Mouse (Mus musculus): Measurements from ENCODE around the gene Fgf11. TPM values are rescaled to one million over a fixed set of nuclear protein-coding genes. Genes with fewer than 3 reads are reported as not detected.

Fgf11 gene
- 1.1 and 1.4 TPM in 2 replicates for polyA plus RNA-seq (2012)

DNA sequence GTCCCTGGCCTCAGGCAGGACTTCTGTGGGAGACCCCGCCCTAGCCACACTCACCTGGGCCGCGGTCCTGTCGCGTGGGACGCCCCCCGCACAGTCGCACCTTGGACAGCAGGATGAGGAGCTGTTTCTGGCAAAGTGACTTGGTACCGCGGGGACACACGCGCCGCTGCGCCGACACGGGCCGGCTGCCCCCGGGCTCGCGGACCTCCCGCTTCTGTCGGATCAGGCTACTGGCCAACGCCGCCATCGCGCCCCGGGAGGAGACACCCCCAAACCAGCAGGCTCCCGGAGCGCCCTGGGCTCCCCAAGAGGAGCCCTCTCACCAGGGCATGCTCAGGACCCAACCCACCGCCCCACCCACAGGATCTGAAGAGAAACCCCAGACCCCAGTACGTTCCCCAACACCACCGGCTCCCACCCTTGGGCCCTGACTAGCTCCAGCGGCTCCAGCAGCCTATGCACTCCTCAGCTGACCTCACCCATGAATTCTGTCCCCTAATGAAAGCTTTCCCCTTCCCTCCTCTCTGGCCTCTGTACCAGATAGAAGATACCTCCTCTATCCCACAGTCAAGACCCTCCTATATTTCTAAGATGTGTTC, at the start of gene Fgf11:
Gene Fgf11, minus strand, starts transcription at position 479 of the 599 bp plus-strand sequence.

DNA sequence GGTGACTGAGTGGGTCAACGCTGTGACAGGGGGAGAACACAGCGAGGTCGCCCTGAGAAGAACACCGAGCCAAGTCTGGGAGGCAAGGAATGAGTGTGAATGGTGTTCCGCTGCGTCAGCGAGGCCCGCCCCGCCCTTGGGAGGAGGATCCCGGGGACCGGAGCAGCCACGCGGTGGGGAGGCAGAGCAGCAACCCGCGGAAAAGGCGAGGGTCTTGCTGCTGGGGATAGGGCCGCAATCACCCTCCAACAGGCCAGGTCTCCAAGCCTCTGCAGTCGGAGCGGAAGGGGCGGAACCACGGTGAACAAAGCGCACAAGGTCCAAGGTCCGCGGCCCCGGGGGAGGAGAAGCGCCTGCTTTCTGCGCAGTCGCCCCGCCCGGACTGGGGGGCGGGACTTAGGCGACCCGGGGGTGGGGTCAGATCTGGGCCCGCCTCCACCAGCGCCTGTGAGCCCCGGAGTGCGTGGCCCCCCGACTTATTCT, 44.6 kb upstream of the Fgf11 start, which contains the start of gene Plscr3:
Gene Plscr3, plus strand, starts transcription at position 179 of the 483 bp plus-strand sequence.

DNA sequence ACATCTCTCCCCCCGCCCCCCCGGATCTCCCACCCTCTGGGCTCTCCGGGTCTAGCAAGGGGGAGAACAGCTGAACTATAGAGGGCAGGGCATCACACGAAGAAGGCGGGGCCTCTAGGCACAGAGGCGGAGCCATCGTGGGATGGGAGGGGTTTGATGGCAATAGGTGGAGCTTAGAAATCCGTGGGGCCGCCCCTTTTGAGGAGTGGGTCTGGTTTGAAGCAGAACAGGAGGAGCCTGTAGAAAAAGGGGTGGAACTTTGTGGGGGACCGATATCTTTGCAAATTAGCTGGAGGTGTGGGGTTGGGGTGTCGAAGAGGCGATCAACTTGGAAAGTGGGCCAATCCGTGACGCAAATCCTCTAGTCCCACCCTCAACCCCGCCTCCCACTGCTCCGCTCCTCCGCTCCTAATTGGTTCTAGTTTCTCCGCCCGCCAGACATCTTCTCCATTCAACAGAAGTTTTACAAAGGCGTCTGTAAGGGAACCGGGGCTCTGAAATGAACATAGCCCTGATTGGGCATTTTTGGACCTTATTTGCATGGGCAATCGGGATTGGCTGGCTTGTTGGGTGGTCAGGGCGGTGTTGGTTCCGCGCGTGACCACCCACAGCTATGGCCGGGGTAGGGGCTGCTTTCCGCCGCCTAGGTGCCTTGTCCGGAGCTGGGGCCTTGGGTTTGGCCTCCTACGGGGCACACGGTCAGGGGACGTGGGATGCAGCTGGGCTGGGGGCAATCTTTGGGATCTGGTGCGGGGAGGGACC, 36.5 kb upstream of the Fgf11 start, which contains the start of gene Tmem256:
Gene Tmem256, plus strand, starts transcription at position 563 of the 762 bp plus-strand sequence.

DNA sequence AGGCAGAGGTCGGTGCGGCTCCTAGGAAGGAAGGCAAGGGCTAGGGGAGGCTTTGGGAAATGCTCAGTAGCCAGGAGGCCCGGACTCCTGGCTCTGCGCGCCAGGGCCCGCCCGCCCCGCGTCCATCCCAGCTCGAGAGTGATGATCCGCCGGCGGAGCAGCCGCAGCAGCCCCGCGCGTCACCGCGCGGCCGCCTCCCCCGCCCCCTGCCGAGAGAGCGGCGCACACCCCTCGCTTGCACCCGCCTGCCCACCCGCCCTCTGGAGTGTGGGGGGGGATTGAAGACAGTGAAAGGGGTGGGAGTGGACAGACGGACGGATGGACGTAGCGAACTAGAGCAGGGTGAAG, 35.9 kb upstream of the Fgf11 start, which contains the start of gene Nlgn2:
Gene Nlgn2, minus strand, starts transcription at position 181 of the 348 bp plus-strand sequence.

DNA sequence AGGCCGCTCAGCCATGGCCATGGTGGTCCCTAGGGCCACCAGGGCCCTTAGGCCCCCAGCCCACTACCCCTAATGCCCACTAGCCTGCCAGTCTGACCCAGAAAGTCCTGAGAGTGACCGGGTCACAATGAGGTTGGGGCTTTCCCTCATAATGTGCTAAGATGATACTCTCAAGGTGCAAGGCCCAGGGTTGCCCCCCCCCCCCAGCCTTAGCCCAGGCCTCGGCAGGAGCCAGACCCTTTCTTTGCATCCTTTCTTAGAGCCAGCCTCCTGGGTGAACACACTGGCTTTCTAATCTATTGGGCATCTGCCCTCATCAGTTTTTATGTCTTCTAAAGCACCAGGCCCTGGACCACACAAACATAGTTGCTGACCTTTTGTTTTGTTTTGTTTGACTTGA, 20.4 kb upstream of the Fgf11 start, which contains the start of gene Spem1:
Gene Spem1, minus strand, starts transcription at position 101 of the 400 bp plus-strand sequence.

DNA sequence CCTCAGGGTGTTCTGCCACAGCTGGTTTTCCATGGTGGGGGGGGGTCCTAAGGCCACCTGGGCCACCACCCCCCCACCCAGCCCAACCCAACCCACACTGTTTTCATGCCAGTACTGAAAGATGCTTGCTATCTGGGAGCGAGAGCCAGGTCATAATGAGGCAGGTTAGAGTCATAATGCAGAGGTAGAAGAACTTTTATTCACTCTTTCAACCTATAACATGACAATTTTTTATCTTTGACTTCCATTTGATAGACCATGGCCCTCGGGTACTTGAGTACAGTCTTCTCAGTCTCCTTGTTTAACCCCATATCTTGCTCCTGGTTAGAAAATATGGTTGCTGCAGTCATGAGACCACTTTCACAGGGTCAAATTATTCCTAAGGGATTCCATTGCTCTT, 16.7 kb upstream of the Fgf11 start, which contains the start of gene Spem2:
Gene Spem2, minus strand, starts transcription at position 101 of the 400 bp plus-strand sequence.

DNA sequence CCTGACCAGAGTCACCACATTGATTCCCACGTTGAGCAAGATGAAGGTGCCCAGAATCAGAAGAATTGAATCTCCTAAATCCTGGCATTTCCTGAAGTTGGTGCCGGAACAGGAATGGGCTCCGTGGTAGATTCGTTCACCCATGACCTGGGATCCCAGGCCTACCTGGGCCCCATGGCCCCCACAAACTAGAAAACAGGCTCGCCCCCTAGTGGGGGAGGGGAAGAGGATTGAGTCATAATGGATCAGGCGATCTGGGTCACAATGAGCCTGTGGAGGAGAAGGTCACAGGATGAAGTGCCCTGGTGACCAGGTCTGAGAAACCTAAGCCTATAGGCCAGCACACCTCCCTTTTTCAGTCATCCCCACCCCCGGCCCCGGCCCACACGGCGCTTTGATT, 13.5 kb upstream of the Fgf11 start, which contains the start of gene Gm39566:
Gene Gm39566, minus strand, starts transcription at position 144 of the 400 bp plus-strand sequence.

DNA sequence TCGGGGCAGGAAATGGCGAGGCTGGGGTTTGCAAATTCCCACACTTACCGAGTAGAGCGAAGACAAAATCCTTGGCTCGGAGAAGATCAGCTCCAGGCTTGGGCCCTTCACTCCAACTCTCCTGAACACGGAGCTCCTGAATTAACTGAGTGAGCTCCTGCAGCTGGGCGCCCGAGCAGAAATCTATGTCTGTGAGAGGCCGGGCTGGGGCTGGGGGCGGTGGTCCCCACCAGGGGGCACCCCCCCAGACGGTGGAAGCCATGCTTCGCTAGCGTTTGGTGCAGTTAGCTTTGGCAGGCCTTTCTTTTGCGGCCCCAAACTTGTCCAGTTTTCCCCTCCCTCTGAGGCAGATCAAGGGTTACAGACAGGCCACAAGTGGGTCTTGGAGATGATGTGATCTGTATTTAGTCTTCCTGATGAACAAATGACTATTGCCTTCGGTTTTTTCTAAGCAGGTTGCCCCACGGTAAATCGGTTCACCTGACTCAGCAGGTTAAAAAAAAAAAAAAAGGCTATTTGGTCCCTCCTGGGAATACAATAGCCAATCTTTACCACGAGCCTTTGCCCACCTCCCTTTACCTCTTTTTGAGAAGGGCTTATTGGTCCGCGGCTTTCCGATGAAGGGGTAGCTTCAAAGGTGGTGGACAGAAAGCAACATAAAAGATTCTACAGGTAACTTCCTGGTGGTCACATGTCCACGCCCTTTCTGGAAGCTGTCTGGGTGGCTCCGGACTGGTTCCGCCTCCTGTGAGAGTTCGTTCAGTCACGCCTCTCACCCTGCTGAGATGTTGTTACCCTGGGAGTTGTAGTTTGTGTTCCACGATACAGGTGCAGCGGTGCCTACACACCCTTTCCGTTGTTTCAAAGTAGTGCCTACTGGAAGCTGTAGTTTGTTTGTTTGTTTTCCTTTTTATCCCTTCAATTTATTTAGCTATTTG, 3.6 kb upstream of the Fgf11 start, which contains the start of gene Tmem102:
Gene Tmem102, minus strand, starts transcription at position 653 of the 938 bp plus-strand sequence.

DNA sequence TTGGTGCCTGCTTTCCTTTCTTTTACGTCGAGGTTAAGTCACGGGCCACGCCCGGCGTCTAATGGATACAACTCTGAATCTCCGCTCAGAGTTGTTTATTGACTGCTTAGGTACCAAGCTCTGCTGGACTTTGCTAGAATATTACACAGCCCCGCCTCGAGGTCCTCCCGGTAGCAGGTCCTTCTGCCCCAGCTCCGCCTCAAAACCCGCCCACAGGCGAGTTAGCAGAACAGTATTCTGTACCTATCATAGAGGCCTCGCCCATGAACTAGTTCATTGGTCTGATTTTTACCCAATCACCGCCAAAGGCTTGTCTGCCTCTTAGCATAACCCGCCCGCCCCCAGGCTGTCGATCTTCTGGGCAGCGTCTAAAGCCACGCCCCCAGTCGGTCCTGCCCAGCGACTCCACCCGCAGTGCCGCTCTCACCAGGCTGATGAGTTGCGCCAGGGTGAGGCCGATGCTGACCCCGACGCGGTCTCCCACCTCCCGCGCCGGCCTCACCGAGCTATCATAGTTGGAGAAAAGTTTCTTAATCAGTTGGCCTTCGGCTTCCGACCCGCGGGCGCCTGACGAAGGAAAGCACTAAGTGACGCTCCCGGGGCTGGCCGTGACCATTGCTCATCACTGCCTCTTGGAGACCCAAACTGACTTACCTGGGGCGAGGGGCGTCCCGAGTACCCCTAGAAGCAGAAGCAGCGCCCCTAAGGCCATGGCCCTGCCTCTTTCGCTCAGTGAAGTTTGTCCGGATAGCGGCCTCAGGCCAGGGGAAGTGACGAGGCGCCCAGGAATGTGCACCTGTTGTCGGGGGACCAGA, 6.3 kb downstream of the Fgf11 start, which contains the start of gene Chrnb1:
Gene Chrnb1, minus strand, starts transcription at position 776 of the 815 bp plus-strand sequence.

DNA sequence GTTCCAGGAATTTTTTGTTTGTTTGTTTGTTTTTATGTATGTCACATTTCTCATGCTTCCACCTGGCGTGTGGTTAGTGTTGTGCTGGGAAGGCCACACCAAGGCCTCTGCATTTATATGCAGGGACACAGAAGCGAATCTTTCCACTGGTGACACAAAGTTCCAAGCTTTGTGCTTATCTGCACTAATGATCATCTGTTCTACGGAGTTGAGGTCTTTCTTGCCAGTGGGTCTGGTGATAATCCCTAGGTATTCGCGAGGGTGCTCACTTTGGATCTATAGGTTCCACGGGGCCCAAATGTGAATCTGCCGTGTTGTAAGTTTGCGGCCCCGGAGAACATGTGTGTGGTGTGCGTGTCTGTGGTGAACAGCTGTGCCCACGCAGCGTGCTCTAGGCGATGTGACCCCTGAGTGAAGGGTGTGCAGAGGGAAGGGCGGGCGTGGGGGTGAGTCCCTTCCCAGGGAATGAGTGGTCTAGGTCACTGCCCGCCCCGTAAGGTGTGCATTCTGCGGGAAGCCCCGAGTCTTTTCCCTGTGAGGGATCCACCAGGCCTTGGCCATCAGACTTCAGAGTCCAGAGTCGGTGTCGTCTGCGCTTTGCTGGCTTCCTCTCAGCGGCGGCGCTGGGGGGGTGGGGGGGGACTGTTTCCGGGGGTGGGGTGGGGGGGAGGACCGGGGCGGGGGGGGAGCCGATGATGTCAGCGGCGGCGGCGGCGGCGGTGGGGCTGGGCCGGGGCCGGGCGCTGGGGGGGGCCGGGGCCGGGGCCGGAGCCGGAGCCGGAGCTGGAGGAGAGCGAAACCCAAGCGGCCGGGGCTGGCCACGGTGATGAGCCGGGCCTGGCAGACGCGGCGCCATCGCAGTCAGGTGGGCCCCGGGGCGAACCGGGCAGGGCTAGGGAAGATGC, 36.2 kb downstream of the Fgf11 start, which contains the start of gene Zbtb4:
Gene Zbtb4, plus strand, starts transcription at position 692 of the 905 bp plus-strand sequence.

DNA sequence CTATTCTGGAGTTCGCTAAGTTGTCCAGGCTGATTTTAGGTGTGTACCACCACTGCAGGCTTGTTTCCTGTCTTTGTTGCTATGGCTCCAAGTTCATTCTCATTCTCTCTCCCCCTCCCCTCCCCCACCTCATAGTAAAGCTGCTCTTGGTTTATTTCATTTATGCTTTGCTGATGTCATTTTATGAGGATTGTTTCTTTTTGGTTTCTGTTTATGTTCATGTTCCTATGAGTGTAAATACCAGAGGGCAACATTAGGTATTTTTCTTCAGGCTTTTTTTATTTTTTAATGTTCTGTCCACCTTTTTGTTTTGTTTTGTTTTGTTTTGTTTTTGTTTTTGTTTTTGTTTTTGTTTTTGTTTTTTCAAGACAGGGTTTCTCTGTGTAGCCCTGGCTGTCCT, 39.8 kb downstream of the Fgf11 start, which contains the start of gene Slc35g3:
Gene Slc35g3, minus strand, starts transcription at position 101 of the 400 bp plus-strand sequence.

DNA sequence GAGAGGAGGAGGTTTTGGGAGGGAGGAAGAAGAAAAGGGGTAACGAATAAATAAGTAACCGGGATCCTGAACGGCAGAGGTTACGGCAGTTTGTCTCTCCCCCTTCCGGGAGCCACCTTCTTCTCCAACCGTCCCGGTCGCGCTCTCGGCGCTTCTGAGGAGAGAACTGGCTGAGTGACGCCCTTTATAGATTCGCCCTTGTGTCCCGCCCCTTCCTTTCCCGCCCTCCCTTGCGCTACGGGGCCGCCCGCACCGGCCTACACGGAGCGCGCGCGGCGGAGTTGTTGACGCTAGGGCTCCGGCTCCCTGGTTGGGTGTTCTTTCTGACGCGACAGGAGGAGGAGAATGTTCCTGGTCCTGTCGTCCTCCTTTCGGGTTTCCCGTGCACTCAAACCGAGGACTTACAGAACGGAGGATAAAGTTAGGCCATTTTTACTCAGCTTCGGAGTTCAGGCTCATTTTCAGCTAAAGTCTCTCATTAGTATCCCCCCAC, 43.1 kb downstream of the Fgf11 start, which contains the start of gene Polr2a:
Gene Polr2a, minus strand, starts transcription at position 160 of the 493 bp plus-strand sequence.

Other genes with a start within 250 kb of the Fgf11 start
- 0.69 and 1.4 TPM in 2 replicates for gene Efnb3, start 241.7 kb downstream of the Fgf11 start, polyA plus RNA-seq (2012)
- gene Wrap53, start 221.6 kb downstream of the Fgf11 start, polyA plus RNA-seq (2012): 15.1 and 19.3 TPM in 2 replicates
- gene Trp53, start 221.5 kb downstream of the Fgf11 start, polyA plus RNA-seq (2012): 107 and 113 TPM in 2 replicates
- gene Atp1b2, start 195.9 kb downstream of the Fgf11 start, polyA plus RNA-seq (2012): 60.8 and 72.4 TPM in 2 replicates
- not detected in 2 replicates for gene Shbg, start 184.0 kb downstream of the Fgf11 start, polyA plus RNA-seq (2012)
- gene Sat2, start 179.8 kb downstream of the Fgf11 start, polyA plus RNA-seq (2012): not detected in 2 replicates
- 78.1 and 86.4 TPM in 2 replicates for gene Fxr2, start 168.9 kb downstream of the Fgf11 start, polyA plus RNA-seq (2012)
- gene Sox15, start 146.5 kb downstream of the Fgf11 start, polyA plus RNA-seq (2012): 0.48 and 1.3 TPM in 2 replicates
- 34.6 and 45.3 TPM in 2 replicates for gene Mpdu1, start 139.2 kb downstream of the Fgf11 start, polyA plus RNA-seq (2012)
- 27.8 and 36.3 TPM in 2 replicates for gene Cd68, start 135.7 kb downstream of the Fgf11 start, polyA plus RNA-seq (2012)
- gene Eif4a1, start 129.4 kb downstream of the Fgf11 start, polyA plus RNA-seq (2012): 275 and 277 TPM in 2 replicates
- 103 and 104 TPM in 2 replicates for gene Senp3, start 119.8 kb downstream of the Fgf11 start, polyA plus RNA-seq (2012)
- gene Tnfsf13, start 116.1 kb downstream of the Fgf11 start, polyA plus RNA-seq (2012): 11.4 TPM in 2 replicates
- 7.9 and 10.0 TPM in 2 replicates for gene Tnfsf12, start 106.0 kb downstream of the Fgf11 start, polyA plus RNA-seq (2012)
- 2.5 and 3.6 TPM in 2 replicates for gene Tnfsfm13, start 105.8 kb downstream of the Fgf11 start, polyA plus RNA-seq (2012)
- 82.4 and 83.8 TPM in 2 replicates for gene Polr2a, start 43.2 kb downstream of the Fgf11 start, polyA plus RNA-seq (2012)
- gene Slc35g3, start 39.9 kb downstream of the Fgf11 start, polyA plus RNA-seq (2012): not detected in 2 replicates
- 3.7 and 6.1 TPM in 2 replicates for gene Zbtb4, start 35.9 kb downstream of the Fgf11 start, polyA plus RNA-seq (2012)
- 1.1 and 1.2 TPM in 2 replicates for gene Chrnb1, start 5.9 kb downstream of the Fgf11 start, polyA plus RNA-seq (2012)
- gene Tmem102, start 3.8 kb upstream of the Fgf11 start, polyA plus RNA-seq (2012): 0.03 TPM in 1 of 2 replicates, not detected in the other
- gene Gm39566, start 13.4 kb upstream of the Fgf11 start, polyA plus RNA-seq (2012): not detected in 2 replicates
- gene Spem2, start 16.6 kb upstream of the Fgf11 start, polyA plus RNA-seq (2012): not detected in 2 replicates
- gene Spem1, start 20.3 kb upstream of the Fgf11 start, polyA plus RNA-seq (2012): 0.11 TPM in 1 of 2 replicates, not detected in the other
- 40.3 and 57.2 TPM in 2 replicates for gene Nlgn2, start 35.9 kb upstream of the Fgf11 start, polyA plus RNA-seq (2012)
- gene Tmem256, start 36.7 kb upstream of the Fgf11 start, polyA plus RNA-seq (2012): 437 and 678 TPM in 2 replicates
- 149 and 165 TPM in 2 replicates for gene Plscr3, start 44.5 kb upstream of the Fgf11 start, polyA plus RNA-seq (2012)
- 0.27 and 0.99 TPM in 2 replicates for gene Tnk1, start 56.9 kb upstream of the Fgf11 start, polyA plus RNA-seq (2012)
- not detected in 2 replicates for gene Tmem95, start 76.2 kb upstream of the Fgf11 start, polyA plus RNA-seq (2012)
- gene Kctd11, start 79.5 kb upstream of the Fgf11 start, polyA plus RNA-seq (2012): 1.2 and 1.7 TPM in 2 replicates
- gene Acap1, start 93.7 kb upstream of the Fgf11 start, polyA plus RNA-seq (2012): 138 and 178 TPM in 2 replicates
- gene 2810408A11Rik, start 99.1 kb upstream of the Fgf11 start, polyA plus RNA-seq (2012): 1.7 and 2.8 TPM in 2 replicates
- gene Neurl4, start 99.2 kb upstream of the Fgf11 start, polyA plus RNA-seq (2012): 79.1 and 86.6 TPM in 2 replicates
- 173 and 210 TPM in 2 replicates for gene Gps2, start 112.0 kb upstream of the Fgf11 start, polyA plus RNA-seq (2012)
- 2,243 and 2,337 TPM in 2 replicates for gene Eif5a, start 120.1 kb upstream of the Fgf11 start, polyA plus RNA-seq (2012)
- gene Ybx2, start 133.9 kb upstream of the Fgf11 start, polyA plus RNA-seq (2012): 1.3 and 1.6 TPM in 2 replicates
- gene Slc2a4, start 146.3 kb upstream of the Fgf11 start, polyA plus RNA-seq (2012): 0.54 and 1.5 TPM in 2 replicates
- gene Cldn7, start 162.9 kb upstream of the Fgf11 start, polyA plus RNA-seq (2012): 0.12 TPM in 1 of 2 replicates, not detected in the other
- gene Ctdnep1, start 179.3 kb upstream of the Fgf11 start, polyA plus RNA-seq (2012): 253 and 255 TPM in 2 replicates
- 12.4 and 14.3 TPM in 2 replicates for gene Elp5, start 180.7 kb upstream of the Fgf11 start, polyA plus RNA-seq (2012)
- 379 and 448 TPM in 2 replicates for gene Gabarap, start 189.3 kb upstream of the Fgf11 start, polyA plus RNA-seq (2012)
- gene Phf23, start 193.9 kb upstream of the Fgf11 start, polyA plus RNA-seq (2012): 73.1 and 84.1 TPM in 2 replicates
- gene Dvl2, start 198.7 kb upstream of the Fgf11 start, polyA plus RNA-seq (2012): 50.0 and 50.7 TPM in 2 replicates
- gene Acadvl, start 213.6 kb upstream of the Fgf11 start, polyA plus RNA-seq (2012): 22.8 and 23.6 TPM in 2 replicates
- 22.0 and 24.1 TPM in 2 replicates for gene Dlg4, start 215.1 kb upstream of the Fgf11 start, polyA plus RNA-seq (2012)

Data from megakaryocyte-erythroid progenitor cell, adult 5 weeks (primary cell).